Mouse (Mus musculus) MEL (cell line): Measurements from ENCODE around the gene Kcp. TPM values are rescaled to one million over a fixed set of nuclear protein-coding genes. Genes with fewer than 3 reads are reported as not detected.

ENCODE experiments used
- DNase-seq: peaks from one replicate; pipeline ENCODE4 v3.0.0; 2011; ENCODE audit warnings: low read depth, low spot score
- H3K27ac ChIP-seq: 2 replicates; pipeline ENCODE4 v1.5.1; 2012; ENCODE audit warnings: low read depth, mild to moderate bottlenecking, control low read depth, low read length, moderate library complexity; ENCODE audit not compliant: control insufficient read depth
- H3K27me3 ChIP-seq, 2 experiments: fragments of 150-350 bp in 1 of 2; sonication (generic) in 1 of 2; 2 replicates each; pipeline ENCODE4 v1.6.1; 2012; ENCODE audit warnings: low read length in 2 of 2, mild to moderate bottlenecking in 2 of 2, improper control_type of control experiment in 1 of 2, moderate library complexity in 1 of 2; ENCODE audit not compliant: insufficient read depth in 2 of 2, control insufficient read depth in 1 of 2
- H3K36me3 ChIP-seq, 2 experiments: 2 replicates each; pipeline ENCODE4 v1.6.1; 2012 to 2014; ENCODE audit warnings: low read length in 2 of 2, improper control_type of control experiment in 1 of 2, inconsistent platforms in 1 of 2, mild to moderate bottlenecking in 1 of 2; ENCODE audit not compliant: insufficient read depth in 2 of 2, control insufficient read depth in 1 of 2
- H3K4me1 ChIP-seq, 2 experiments: fragments of 150-350 bp in 1 of 2; sonication (generic) in 1 of 2; 2 replicates each; pipeline ENCODE4 v1.6.1; 2012; ENCODE audit warnings: low read length in 2 of 2, improper control_type of control experiment in 1 of 2, mild to moderate bottlenecking in 1 of 2; ENCODE audit not compliant: insufficient read depth in 2 of 2, control insufficient read depth in 1 of 2
- H3K4me3 ChIP-seq, 2 experiments: fragments of 150-350 bp in 1 of 2; sonication (generic) in 1 of 2; 2 replicates each; pipeline ENCODE4 v1.5.1; 2012; ENCODE audit warnings: low read depth in 2 of 2, low read length in 2 of 2, mild to moderate bottlenecking in 2 of 2, moderate library complexity in 2 of 2, control low read depth in 1 of 2, improper control_type of control experiment in 1 of 2; ENCODE audit not compliant: control insufficient read depth in 1 of 2, insufficient read depth in 1 of 2
- H3K79me2 ChIP-seq: 2 replicates; pipeline ENCODE4 v1.6.1; 2012; ENCODE audit warnings: mild to moderate bottlenecking, low read length, moderate library complexity; ENCODE audit not compliant: control insufficient read depth, poor library complexity, insufficient read depth
- H3K9ac ChIP-seq: 2 replicates; pipeline ENCODE4 v1.6.1; 2012; ENCODE audit warnings: low read depth, mild to moderate bottlenecking, control low read depth, low read length, moderate library complexity; ENCODE audit not compliant: control insufficient read depth, poor library complexity, severe bottlenecking
- H3K9me3 ChIP-seq: fragments of 150-350 bp; sonication (generic); replicated peaks from 2 replicates; pipeline ENCODE4 v1.6.1; 2012; ENCODE audit warnings: mild to moderate bottlenecking, low read length, improper control_type of control experiment, moderate library complexity; ENCODE audit not compliant: insufficient read depth
- CHD1 ChIP-seq: IDR thresholded peaks from 2 replicates; pipeline ENCODE4 v1.6.1; 2012; ENCODE audit warnings: low read depth, mild to moderate bottlenecking, inconsistent platforms, low read length, improper control_type of control experiment
- E2F4 ChIP-seq: IDR thresholded peaks from 2 replicates; pipeline ENCODE4 v1.6.1; 2011; ENCODE audit warnings: low read depth, low read length, improper control_type of control experiment, borderline replicate concordance
- HCFC1 ChIP-seq: IDR thresholded peaks from 2 replicates; pipeline ENCODE4 v1.6.1; 2012; ENCODE audit warnings: low read depth, mild to moderate bottlenecking, inconsistent platforms, low read length, improper control_type of control experiment, moderate library complexity
- KAT2A ChIP-seq: conservative IDR thresholded peaks from 2 replicates; pipeline ENCODE4 v1.6.1; 2012; ENCODE audit warnings: low read depth, low read length, improper control_type of control experiment, inconsistent platforms
- NRF1 ChIP-seq: IDR thresholded peaks from 2 replicates; pipeline ENCODE4 v1.6.1; 2014; ENCODE audit warnings: low read depth, mild to moderate bottlenecking, inconsistent platforms, low read length, improper control_type of control experiment, moderate library complexity; ENCODE audit not compliant: poor library complexity, insufficient read depth, severe bottlenecking
- SMC3 ChIP-seq: IDR thresholded peaks from 2 replicates; pipeline ENCODE4 v1.6.1; 2011; ENCODE audit warnings: low read depth, low read length, improper control_type of control experiment
- TAL1 ChIP-seq: IDR thresholded peaks from 2 replicates; pipeline ENCODE4 v1.6.1; 2012; ENCODE audit warnings: mild to moderate bottlenecking, inconsistent platforms, low read length, moderate library complexity, mixed read lengths
- UBTF ChIP-seq: IDR thresholded peaks from 2 replicates; pipeline ENCODE4 v1.6.1; 2012; ENCODE audit warnings: low read depth, mild to moderate bottlenecking, inconsistent platforms, low read length, improper control_type of control experiment, moderate library complexity, borderline replicate concordance; ENCODE audit not compliant: insufficient read depth
- ZMIZ1 ChIP-seq: IDR thresholded peaks from 2 replicates; pipeline ENCODE4 v1.6.1; 2012; ENCODE audit warnings: low read depth, mild to moderate bottlenecking, inconsistent platforms, low read length, improper control_type of control experiment, moderate library complexity
- polyA plus RNA-seq, 2 experiments: library from polyadenylated mRNA; stranded (reverse) in 1 of 2; unstranded in 1 of 2; fragments of >175 nt in 1 of 2; fragments of >200 nt in 1 of 2; gene quantifications; 2 replicates each; pipeline versions ENCODE4 v1.2.1 to v1.2.4; 2012; ENCODE audit warnings: low replicate concordance in 2 of 2, low read depth in 1 of 2; ENCODE audit not compliant: insufficient read length in 2 of 2, insufficient read depth in 1 of 2, missing spikeins in 1 of 2
- total RNA-seq: library from RNA; depleted of rRNA; stranded (reverse); fragments of 300-350 nt; gene quantifications from 2 replicates; pipeline ENCODE4 v1.2.3, GENCODE M21; 2012

The Kcp gene
- total and polyA plus RNA-seq, 3 experiments, result 1.3 to 6.9 TPM; not detected in 1

DNA sequence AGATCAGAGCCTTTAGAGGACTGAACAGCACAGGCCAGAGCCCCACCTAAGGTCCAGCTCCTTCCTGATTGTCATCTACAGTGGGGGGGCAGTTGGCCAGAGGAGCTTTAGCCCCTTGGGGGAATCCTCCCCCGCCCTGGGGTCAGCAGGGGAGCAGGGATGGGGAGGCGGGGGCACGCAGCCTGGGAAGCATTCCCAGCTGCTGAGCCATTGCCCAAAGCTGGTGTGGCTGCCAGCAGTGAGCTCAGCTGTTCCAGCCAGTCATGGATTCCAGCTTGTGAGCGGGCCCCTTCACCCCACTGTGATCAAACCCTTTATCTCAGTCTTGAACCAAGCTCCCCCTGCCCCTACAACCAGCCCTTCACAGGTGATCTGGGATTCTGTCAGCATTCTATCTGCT lies 68.5 kb downstream of the Kcp start:
- no peaks in the 10 kb centered on the region for H3K79me2 ChIP-seq
- H3K9ac ChIP-seq, result no peak overlapping the region
- no peaks in the 10 kb centered on the region; a peak in 1 of 4 replicates for H3K27me3 ChIP-seq
- H3K4me3 ChIP-seq, result no peak overlapping the region
- no peaks in the 10 kb centered on the region for H3K9me3 ChIP-seq
- no peak overlapping the region for H3K27ac ChIP-seq
- H3K4me1 ChIP-seq, result peaks cover 0 to 16% of the 10 kb centered on the region in 2 experiments; a peak in 3 of 4 replicates
- DNase-seq, result no peak
- peaks cover 0 to 3% of the 10 kb centered on the region in 2 experiments; a peak in 1 of 4 replicates for H3K36me3 ChIP-seq
- no peak for TF ChIP-seq ZMIZ1
- TF ChIP-seq CHD1, result no peak
- TF ChIP-seq UBTF, result no peak
- no peak for TF ChIP-seq TAL1
- TF ChIP-seq SMC3, result no peak
- TF ChIP-seq KAT2A, result no peak

DNA sequence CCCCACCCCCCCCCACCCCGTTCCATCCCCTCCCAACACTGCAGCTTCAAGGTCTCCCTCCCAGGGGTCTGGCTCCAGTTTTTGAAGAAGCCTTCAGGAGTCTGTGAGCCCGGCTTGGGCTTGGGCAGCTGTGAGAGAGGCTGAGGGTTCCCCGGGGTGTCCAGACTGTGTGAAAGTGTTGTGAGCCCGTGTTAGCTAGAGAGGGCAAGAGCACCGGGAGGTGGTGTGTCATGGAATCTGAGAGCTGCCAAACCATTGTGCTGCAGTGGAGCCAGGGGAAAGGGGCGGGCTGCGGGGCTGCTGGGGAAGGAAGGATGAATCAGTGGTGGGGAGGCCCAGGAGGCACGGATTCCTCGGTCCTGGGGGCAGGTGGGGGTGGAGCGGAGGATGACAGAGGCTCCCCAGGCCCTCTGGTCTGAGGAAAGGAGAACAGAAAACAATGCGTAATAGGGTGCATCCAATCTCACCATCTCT lies 71.3 kb downstream of the Kcp start:
- Histone ChIP-seq H3K4me1 (peaks cover 0 to 16% of the 10 kb centered on the region in 2 experiments; a peak in 3 of 4 replicates), H3K9ac (no peak overlapping the region; the same call in 1 of the 2 replicates), H3K4me3 (no peak overlapping the region), H3K36me3 (peaks cover 0 to 3% of the 10 kb centered on the region in 2 experiments; a peak in 1 of 4 replicates), H3K27me3 (no peaks in the 10 kb centered on the region; a peak in 1 of 4 replicates), H3K79me2 (no peaks in the 10 kb centered on the region), H3K9me3 (no peaks in the 10 kb centered on the region), H3K27ac (no peak overlapping the region)
- TF ChIP-seq E2F4, result no peak
- peak; percentile 39 for DNase-seq

DNA sequence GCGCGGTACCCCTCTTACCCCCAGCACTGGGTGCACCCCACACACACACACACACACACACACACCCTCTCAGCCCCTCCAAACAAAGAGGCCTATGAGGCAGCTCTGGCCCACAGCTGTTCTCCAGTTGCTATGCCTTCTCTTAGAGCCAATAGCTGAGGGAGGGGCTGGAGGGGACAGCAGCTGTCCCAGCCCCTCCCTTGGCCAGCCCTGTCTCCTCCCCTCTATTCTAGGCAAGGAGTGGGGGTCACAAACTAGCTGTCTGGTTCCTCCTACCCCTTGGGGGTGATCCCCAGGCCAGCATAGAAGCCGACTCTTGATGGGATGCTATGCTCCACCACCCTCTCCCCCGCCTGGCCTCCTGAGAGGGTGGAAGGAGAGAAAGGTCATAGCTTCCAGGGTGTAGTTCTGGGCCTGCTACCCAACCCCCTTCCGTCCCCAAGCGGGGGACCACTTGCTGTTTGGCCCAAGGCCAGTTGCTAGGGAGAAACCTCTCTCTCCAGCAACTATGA lies 71.8 kb downstream of the Kcp start:
- H3K4me1 ChIP-seq, result peaks cover 0 to 16% of the 10 kb centered on the region in 2 experiments; a peak in 3 of 4 replicates
- H3K27ac ChIP-seq, result peak overlapping the region; percentile 10
- H3K27me3 ChIP-seq, result no peaks in the 10 kb centered on the region; a peak in 1 of 4 replicates
- H3K79me2 ChIP-seq, result no peaks in the 10 kb centered on the region
- peak overlapping the region; percentile 7 to 22; a peak in 2 of 4 replicates for H3K4me3 ChIP-seq
- H3K9ac ChIP-seq, result peak overlapping the region; percentile 41
- DNase-seq, result peak; percentile 31
- TF ChIP-seq CHD1 (no peak), NRF1 (no peak), HCFC1 (no peak)
- peaks cover 0 to 3% of the 10 kb centered on the region in 2 experiments; a peak in 1 of 4 replicates for H3K36me3 ChIP-seq
- H3K9me3 ChIP-seq, result no peaks in the 10 kb centered on the region
